9 mouse cellular contexts compared by ENCODE assay signal in genomic region chr8:90657641-90658051, GRCm38 (mm10).
DNase-seq lines count a peak whose midpoint lies in the region; ATAC-seq and TF ChIP-seq lines count a peak whose summit lies in the region.
"Had no signal": no experiment of that assay in that cellular context is flagged by ENCODE, and none has a peak within 500 bp of the region (broad histone marks: within the 10 kb centered on the region; RNA-seq: fewer than 3 reads in every experiment).

No protein-coding gene starts in this region.

- no peak for ATAC-seq in heart, postnatal 0 days (ENCODE audit: insufficient read depth, low read depth)
- ATAC-seq in heart, embryonic 11.5 days (replicated peaks; ENCODE audit: insufficient number of reproducible peaks, low FRiP score, low TSS enrichment), result no peak
- ATAC-seq in midbrain, embryonic 16.5 days, result peak; percentile 58; the same call in 1 of the 2 replicates

- H3K4me1 ChIP-seq in heart, postnatal 0 days (ENCODE audit: control insufficient read depth, insufficient read depth), result peaks cover 13% of the 10 kb centered on the region; the same call in 1 of the 2 replicates
- no peaks in the 10 kb centered on the region for H3K4me1 ChIP-seq in heart, embryonic 11.5 days (ENCODE audit: control insufficient read depth, insufficient read depth, low read length)
- peaks cover 9% of the 10 kb centered on the region for H3K4me1 ChIP-seq in midbrain, embryonic 16.5 days (ENCODE audit: control insufficient read depth, insufficient read depth, low read length)

- no peak for TF ChIP-seq EP300 in heart, postnatal 0 days (IDR thresholded peaks at IDR 0.05; ENCODE audit: low read depth)

- 0 out of 2 replicates have a peak overlapping the region, but pooled peaks have one; percentile 32 for H3K27ac ChIP-seq in heart, postnatal 0 days (ENCODE audit: low read depth)
- no peak overlapping the region for H3K27ac ChIP-seq in heart, embryonic 11.5 days (ENCODE audit: low read depth, low read length)
- peak overlapping the region; percentile 71 for H3K27ac ChIP-seq in midbrain, embryonic 16.5 days (ENCODE audit: low read length)
- H3K27ac ChIP-seq: neural tube, embryonic 12.5 days had no signal

- no peak overlapping the region; the same call in 1 of the 2 replicates for H3K9ac ChIP-seq in heart, postnatal 0 days (replicated peaks; ENCODE audit: low read depth, low read length)
- no peak overlapping the region for H3K9ac ChIP-seq in heart, embryonic 11.5 days (ENCODE audit: low read depth, low read length)
- H3K9ac ChIP-seq in midbrain, embryonic 16.5 days (ENCODE audit: low read depth, low read length), result no peak overlapping the region
- H3K9ac ChIP-seq: neural tube, embryonic 12.5 days had no signal

- TF ChIP-seq CTCF in heart, postnatal 0 days (IDR thresholded peaks at IDR 0.05; ENCODE audit: low read depth), result peak; percentile 64

- DNase-seq in heart, postnatal 0 days (ENCODE audit: low spot score), result peak; percentile 58
- peak; percentile 76 to 80 for DNase-seq in cerebellum, postnatal 14 days
- DNase-seq in frontal cortex, postnatal 25 days (ENCODE audit: low spot score in 2 of 2), result peak; percentile 43 to 56
- DNase-seq in layer of hippocampus, postnatal 36 days, result peak; percentile 52 to 66
- no peak for DNase-seq in testis, postnatal 14 days (ENCODE audit: low spot score)
- no peak for DNase-seq in gastrocnemius, adult 18-20 months (ENCODE audit: low spot score)

- no peak overlapping the region; the same call in 1 of the 2 replicates for H3K4me2 ChIP-seq in heart, postnatal 0 days (ENCODE audit: low read depth, low read length)
- no peak overlapping the region for H3K4me2 ChIP-seq in heart, embryonic 11.5 days
- H3K4me2 ChIP-seq in midbrain, embryonic 16.5 days (ENCODE audit: low read length), result peak overlapping the region; percentile 31
- H3K4me2 ChIP-seq: neural tube, embryonic 12.5 days had no signal

- peaks cover 8% of the 10 kb centered on the region; the same call in 1 of the 2 replicates for H3K9me3 ChIP-seq in heart, postnatal 0 days (replicated peaks; ENCODE audit: control insufficient read depth, low read length)
- peaks cover 4% of the 10 kb centered on the region for H3K9me3 ChIP-seq in heart, embryonic 11.5 days (replicated peaks; ENCODE audit: control insufficient read depth, low read length)
- H3K9me3 ChIP-seq in midbrain, embryonic 16.5 days (replicated peaks; ENCODE audit: control insufficient read depth, low read length, poor library complexity, severe bottlenecking), result no peaks in the 10 kb centered on the region

- no peaks in the 10 kb centered on the region for H3K36me3 ChIP-seq in heart, postnatal 0 days (replicated peaks; ENCODE audit: control insufficient read depth, insufficient read depth, low read length)
- no peaks in the 10 kb centered on the region for H3K36me3 ChIP-seq in heart, embryonic 11.5 days (ENCODE audit: control insufficient read depth, insufficient read depth, low read length)
- no peaks in the 10 kb centered on the region for H3K36me3 ChIP-seq in midbrain, embryonic 16.5 days (ENCODE audit: control insufficient read depth, insufficient read depth, low read length)
- H3K36me3 ChIP-seq: neural tube, embryonic 12.5 days had no signal

- no peak overlapping the region for H3K4me3 ChIP-seq in heart, postnatal 0 days (ENCODE audit: low read depth, low read length)
- H3K4me3 ChIP-seq in heart, embryonic 11.5 days (ENCODE audit: low read depth, low read length), result no peak overlapping the region
- H3K4me3 ChIP-seq in midbrain, embryonic 16.5 days (ENCODE audit: low read depth, low read length), result no peak overlapping the region
- H3K4me3 ChIP-seq: neural tube, embryonic 12.5 days had no signal

- WGBS in heart, postnatal 0 days, result 26% methylated on average over 7 of the region's 7 CpGs
- 39% methylated on average over 7 of the region's 7 CpGs for WGBS in heart, embryonic 11.5 days (ENCODE audit: insufficient replicate concordance)
- 5% methylated on average over 7 of the region's 7 CpGs for WGBS in midbrain, embryonic 16.5 days

- H3K27me3 ChIP-seq in heart, postnatal 0 days (ENCODE audit: control insufficient read depth, insufficient read depth, low read length), result no peaks in the 10 kb centered on the region
- H3K27me3 ChIP-seq in heart, embryonic 11.5 days (ENCODE audit: control insufficient read depth, insufficient read depth, low read length), result no peaks in the 10 kb centered on the region
- no peaks in the 10 kb centered on the region for H3K27me3 ChIP-seq in midbrain, embryonic 16.5 days (ENCODE audit: control insufficient read depth, insufficient read depth, low read depth, low read length)
- H3K27me3 ChIP-seq: neural tube, embryonic 12.5 days had no signal

Comparison
In these comparisons a context has a peak if more than half of its experiments do, and no peak if none do; other contexts are left out.
1. DNase-seq: peak in heart, postnatal 0 days (single experiment), cerebellum, postnatal 14 days (2 of 2), frontal cortex, postnatal 25 days (2 of 2) and layer of hippocampus, postnatal 36 days (2 of 2); none in testis, postnatal 14 days (single experiment) and gastrocnemius, adult 18-20 months (single experiment).